Mouse (Mus musculus) thymus, adult 2 months (tissue): ENCODE data around the gene Igbp1. TPM values are rescaled to one million over a fixed set of nuclear protein-coding genes. Genes with fewer than 3 reads are reported as not detected.

ENCODE experiments used
- DNase-seq: peaks from one replicate; pipeline ENCODE4 v3.0.0; 2021
- H3K27ac ChIP-seq: fragments of 200-500 bp; 2 replicates; pipeline ENCODE4 v1.5.1; 2012; ENCODE audit warnings: low read length, control low read depth; ENCODE audit not compliant: control insufficient read depth, insufficient read depth
- H3K27me3 ChIP-seq: fragments of 200-500 bp; 2 replicates; pipeline ENCODE4 v1.6.1; 2012; ENCODE audit warnings: mild to moderate bottlenecking, low read length, moderate library complexity, mixed read lengths; ENCODE audit not compliant: control insufficient read depth, insufficient read depth
- H3K36me3 ChIP-seq: fragments of 200-500 bp; 2 replicates; pipeline ENCODE4 v1.6.1; 2012; ENCODE audit warnings: mild to moderate bottlenecking, low read length, moderate library complexity; ENCODE audit not compliant: control insufficient read depth, insufficient read depth
- H3K4me1 ChIP-seq: fragments of 200-500 bp; replicated peaks from 2 replicates; pipeline ENCODE4 v1.6.1; 2012; ENCODE audit warnings: low read length; ENCODE audit not compliant: control insufficient read depth, insufficient read depth
- H3K4me3 ChIP-seq: fragments of 200-500 bp; 2 replicates; pipeline ENCODE4 v1.5.1; 2012; ENCODE audit warnings: mild to moderate bottlenecking, low read length, control low read depth, moderate library complexity; ENCODE audit not compliant: control insufficient read depth, insufficient read depth
- CTCF ChIP-seq: fragments of 200-500 bp; IDR thresholded peaks from 2 replicates; pipeline ENCODE4 v1.5.1; 2012; ENCODE audit warnings: mild to moderate bottlenecking, control low read depth, low read length, moderate library complexity, borderline replicate concordance; ENCODE audit not compliant: control insufficient read depth, poor library complexity, insufficient read depth; ENCODE audit errors: extremely low read depth
- POLR2A ChIP-seq: fragments of 200-500 bp; IDR thresholded peaks from 2 replicates; pipeline ENCODE4 v1.6.1; 2012; ENCODE audit warnings: mild to moderate bottlenecking, low read length, control low read depth, moderate library complexity; ENCODE audit not compliant: control insufficient read depth, poor library complexity, insufficient read depth; ENCODE audit errors: extremely low read depth
- WGBS: fragments of 180-500 bp; shearing (Covaris S2); methylation state at CpG from one replicate; pipeline ENCODE4 v1.1.7; 2018; 5-methylcytosine and 5-hydroxymethylcytosine counted together
- polyA plus RNA-seq: library from polyadenylated mRNA; depleted of rRNA; stranded (reverse); fragments of >200 nt; gene quantifications from 2 replicates; pipeline ENCODE4 v1.2.3, GENCODE M21; 2012; rRNA removed

Igbp1 gene
- 19.8 and 24.2 TPM in 2 replicates for polyA plus RNA-seq

DNA sequence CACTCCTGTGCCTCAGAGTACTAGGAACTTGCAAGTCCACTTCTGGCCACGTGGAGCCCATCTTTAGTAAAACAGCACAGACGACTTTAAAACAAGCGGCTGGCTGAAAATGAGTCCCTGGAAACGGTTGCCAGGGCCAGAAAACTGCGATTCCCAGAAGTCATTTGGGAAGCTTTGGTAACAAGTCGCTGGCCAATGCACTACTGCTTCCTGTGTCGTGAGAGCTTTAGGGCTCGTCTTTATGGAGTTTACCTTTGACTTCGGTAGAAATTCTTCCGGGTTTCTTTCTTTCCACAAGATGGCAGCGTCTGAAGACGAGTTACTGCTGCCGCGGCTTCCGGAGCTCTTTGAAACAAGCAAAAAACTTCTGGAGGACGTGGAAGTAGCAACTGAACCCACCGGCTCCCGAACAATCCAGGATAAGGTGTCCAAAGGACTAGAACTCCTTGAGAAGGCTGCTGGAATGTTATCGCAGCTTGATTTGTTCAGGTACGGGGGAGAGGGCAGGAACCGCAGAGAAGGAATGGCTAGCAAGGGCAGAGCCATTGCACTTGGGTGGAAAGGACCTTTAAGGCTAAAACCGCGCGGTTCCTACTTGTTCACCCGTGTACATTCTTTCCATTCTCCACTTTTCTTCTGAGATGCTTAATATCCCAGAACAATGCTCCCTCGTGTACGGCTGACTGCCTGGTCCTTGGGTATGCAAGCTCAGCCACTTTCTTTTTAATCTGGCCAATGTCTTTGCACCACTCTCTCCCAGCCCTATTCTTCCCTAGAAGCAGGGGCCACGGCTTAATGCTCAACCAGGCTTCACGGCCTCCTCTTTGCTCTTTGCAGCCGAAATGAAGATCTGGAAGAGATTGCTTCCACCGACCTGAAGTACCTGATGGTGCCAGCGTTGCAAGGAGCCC is at the start of gene Igbp1:
TSS of gene Igbp1 (plus strand) at position 224 of the 911 bp plus-strand sequence.
- H3K36me3 ChIP-seq = no peaks in the 10 kb centered on the region
- TF ChIP-seq CTCF = no peak
- no peak for TF ChIP-seq POLR2A
- 2% methylated on average over 32 of the region's 32 CpGs for WGBS

DNA sequence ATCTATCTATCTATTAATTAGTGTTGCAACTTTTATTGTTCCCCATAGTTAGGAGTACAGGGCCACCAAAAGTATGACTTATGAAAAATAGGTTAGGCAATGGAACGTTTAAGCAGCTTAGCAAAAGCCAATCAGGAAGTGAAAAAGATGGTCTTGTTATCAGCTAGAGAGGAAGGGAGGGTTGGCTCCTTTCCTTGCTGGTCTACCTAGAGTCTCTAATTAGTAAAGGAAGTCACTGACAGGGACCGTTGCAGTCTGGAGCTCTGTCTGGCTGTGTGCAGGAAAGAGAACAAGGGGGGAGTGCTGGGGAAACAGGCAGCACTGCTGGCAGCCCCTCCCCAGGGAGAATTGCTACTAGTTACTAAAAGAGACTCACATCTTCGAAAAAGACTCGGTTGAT is 26.0 kb upstream of the Igbp1 start:
- WGBS = 7% methylated on average over 4 of the region's 4 CpGs
- DNase-seq = no peak
- no peaks in the 10 kb centered on the region for H3K36me3 ChIP-seq

More for the DNA sequence above, at the start of gene Igbp1:
- Histone ChIP-seq H3K4me3 (peak within 1 kb of the TSS; percentile 95), H3K27me3 (no peaks in the 10 kb centered on the region), H3K4me1 (peaks cover 2% of the 10 kb centered on the region; the same call in 1 of the 2 replicates), H3K27ac (peak within 1 kb of the TSS; percentile 77)
- peak; percentile 56 for DNase-seq

DNA sequence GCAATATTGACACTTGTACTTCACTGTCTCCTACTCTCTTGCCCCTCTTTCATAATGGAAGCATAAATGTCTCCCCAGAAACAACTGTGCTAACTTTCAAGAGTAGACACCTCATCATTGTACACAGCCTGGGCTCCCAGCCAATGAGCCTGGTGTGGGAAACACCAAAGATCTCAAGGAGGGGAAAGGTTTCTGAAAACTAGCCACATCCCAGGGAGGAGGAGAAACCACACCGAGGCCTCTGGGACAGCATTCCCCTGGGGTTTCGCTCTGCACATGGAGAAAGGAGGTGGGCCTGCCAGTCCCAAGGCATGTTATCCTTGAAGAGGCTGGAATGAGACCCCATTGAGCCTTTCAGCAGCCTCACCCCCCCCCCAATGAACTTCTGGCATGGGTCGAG is 24.0 kb upstream of the Igbp1 start:
- no peaks in the 10 kb centered on the region for H3K36me3 ChIP-seq
- no peak overlapping the region for H3K27ac ChIP-seq
- no peaks in the 10 kb centered on the region for H3K4me1 ChIP-seq
- WGBS = 86% methylated on average over 3 of the region's 3 CpGs
- no peaks in the 10 kb centered on the region for H3K27me3 ChIP-seq
- DNase-seq = no peak
- no peak overlapping the region for H3K4me3 ChIP-seq
- TF ChIP-seq POLR2A (no peak), CTCF (no peak)

More for the DNA sequence above, 26.0 kb upstream of the Igbp1 start:
- TF ChIP-seq POLR2A = no peak
- TF ChIP-seq CTCF = no peak
- Histone ChIP-seq H3K27ac (no peak overlapping the region), H3K4me1 (no peaks in the 10 kb centered on the region), H3K27me3 (no peaks in the 10 kb centered on the region), H3K4me3 (no peak overlapping the region)

DNA sequence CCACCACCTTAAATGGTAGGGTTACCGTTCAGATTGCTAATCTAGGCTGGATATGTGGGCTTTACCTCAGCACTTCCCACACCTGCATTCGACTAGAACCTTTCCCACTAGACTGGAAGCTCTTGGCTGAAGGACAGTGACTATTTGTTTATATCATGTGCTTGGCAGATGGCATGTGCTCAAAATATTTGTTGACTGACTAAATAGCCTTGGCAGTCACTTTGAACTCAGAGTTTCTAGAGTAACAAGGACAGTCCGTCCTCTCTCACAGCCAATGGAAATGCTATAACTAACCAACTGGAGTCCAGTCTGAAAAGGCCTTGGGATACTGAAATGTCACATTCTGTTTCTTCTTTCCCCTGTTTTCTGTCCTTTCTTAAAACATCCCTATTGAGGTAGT is 22.6 kb upstream of the Igbp1 start:
- DNase-seq = no peak
- no peak overlapping the region for H3K27ac ChIP-seq
- no peaks in the 10 kb centered on the region for H3K27me3 ChIP-seq
- H3K4me1 ChIP-seq = no peaks in the 10 kb centered on the region
- no peak overlapping the region for H3K4me3 ChIP-seq
- no peaks in the 10 kb centered on the region for H3K36me3 ChIP-seq
- 89% methylated on average over 3 of the region's 3 CpGs for WGBS
- TF ChIP-seq POLR2A (no peak), CTCF (no peak)

DNA sequence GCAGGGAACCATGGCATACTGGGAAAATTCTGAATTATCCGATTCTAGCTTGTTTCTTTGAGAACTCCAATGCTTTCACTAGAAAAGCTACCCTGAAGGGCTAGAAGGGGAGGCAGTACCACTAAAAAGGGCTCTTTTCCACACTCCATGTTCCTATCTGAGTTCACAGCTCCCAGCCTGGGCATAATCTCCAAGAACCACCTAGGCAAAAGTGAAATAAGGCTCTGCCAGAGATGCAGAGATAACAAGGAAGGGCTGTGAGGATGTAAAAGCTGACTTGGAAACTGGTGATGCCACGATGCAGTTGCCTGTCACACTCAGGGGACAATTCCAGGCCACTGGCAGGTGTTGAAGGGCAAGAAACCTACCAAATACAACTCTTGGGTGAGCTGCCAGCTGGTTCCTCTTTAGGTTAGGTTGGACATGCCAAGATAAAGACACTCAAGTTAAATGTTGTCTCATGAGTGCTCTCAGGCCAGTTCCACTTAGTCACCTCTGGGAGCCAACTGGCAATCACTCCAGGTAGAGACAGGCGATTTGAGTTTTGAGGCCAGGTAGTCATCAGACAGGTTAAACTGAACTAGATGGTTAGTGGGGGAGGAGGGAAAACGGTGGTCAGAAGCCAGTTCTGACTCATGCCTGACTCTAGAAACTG is 18.4 kb upstream of the Igbp1 start:
- H3K4me3 ChIP-seq = no peak overlapping the region
- no peaks in the 10 kb centered on the region for H3K4me1 ChIP-seq
- no peak overlapping the region for H3K27ac ChIP-seq
- H3K27me3 ChIP-seq = no peaks in the 10 kb centered on the region
- TF ChIP-seq CTCF = no peak
- no peak for TF ChIP-seq POLR2A
- 72% methylated on average over 4 of the region's 4 CpGs for WGBS
- H3K36me3 ChIP-seq = no peaks in the 10 kb centered on the region
- DNase-seq = no peak

DNA sequence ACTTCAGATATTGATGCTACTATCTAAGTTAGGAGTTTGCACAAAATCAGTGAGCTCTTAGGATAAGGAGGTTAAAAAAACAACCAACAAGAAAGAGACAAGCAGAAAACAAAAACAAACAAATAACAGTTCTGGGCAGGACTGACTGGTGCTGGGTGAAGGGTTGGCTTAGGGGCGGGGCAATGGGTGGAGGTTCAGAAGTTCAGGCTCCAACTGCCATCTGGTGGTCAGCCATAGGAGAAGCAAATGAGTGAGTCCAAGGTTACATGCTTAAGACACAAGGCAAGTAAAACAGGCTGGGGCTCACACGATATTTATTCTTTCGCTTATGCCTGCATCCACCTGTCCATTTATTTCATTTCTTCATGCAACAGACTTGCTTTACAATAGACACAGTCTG is 13.8 kb upstream of the Igbp1 start:
- Histone ChIP-seq H3K27me3 (no peaks in the 10 kb centered on the region), H3K4me1 (no peaks in the 10 kb centered on the region), H3K27ac (no peak overlapping the region), H3K36me3 (no peaks in the 10 kb centered on the region), H3K4me3 (no peak overlapping the region)
- 13% methylated on average over 3 of the region's 3 CpGs for WGBS
- TF ChIP-seq POLR2A = no peak
- no peak for TF ChIP-seq CTCF
- peak; percentile 61 for DNase-seq
